Mouse (Mus musculus) myocyte (in vitro differentiated cells): ENCODE data around the gene Sergef.

Experiments used
- E2F4 ChIP-seq: IDR thresholded peaks from one replicate; pipeline ENCODE4 v1.6.1; 2011; ENCODE audit warnings: mild to moderate bottlenecking, control low read depth, moderate library complexity; ENCODE audit not compliant: insufficient read depth
- MAX ChIP-seq: IDR thresholded peaks from one replicate; pipeline ENCODE4 v1.6.1; 2011; ENCODE audit warnings: low read depth, mild to moderate bottlenecking, control low read depth
- MYOG ChIP-seq, 3 experiments: IDR thresholded peaks; one replicate each; pipeline ENCODE4 v1.6.1; 2011; ENCODE audit warnings: control low read depth in 2 of 3, low read depth in 2 of 3, mild to moderate bottlenecking in 2 of 3; ENCODE audit not compliant: insufficient read length in 2 of 3, control insufficient read depth in 1 of 3, insufficient read depth in 1 of 3
- POLR2A ChIP-seq: IDR thresholded peaks from one replicate; pipeline ENCODE4 v1.6.1; 2011; ENCODE audit warnings: low read depth, mild to moderate bottlenecking, control low read depth, moderate library complexity; ENCODE audit not compliant: insufficient read length
- POLR2AphosphoS2 ChIP-seq: IDR thresholded peaks from one replicate; pipeline ENCODE4 v1.6.1; 2011; ENCODE audit warnings: low read depth, control low read depth; ENCODE audit not compliant: insufficient read length
- REST ChIP-seq: IDR thresholded peaks from one replicate; pipeline ENCODE4 v1.6.1; 2011; ENCODE audit warnings: mild to moderate bottlenecking, control low read depth, moderate library complexity; ENCODE audit not compliant: insufficient read depth, insufficient read length
- TCF12 ChIP-seq: IDR thresholded peaks from one replicate; pipeline ENCODE4 v1.6.1; 2011; ENCODE audit warnings: mild to moderate bottlenecking, control low read depth; ENCODE audit not compliant: poor library complexity, insufficient read depth, severe bottlenecking
- TCF3 ChIP-seq: IDR thresholded peaks from one replicate; pipeline ENCODE4 v1.6.1; 2011; ENCODE audit warnings: low read depth, control low read depth; ENCODE audit not compliant: insufficient read length
- USF1 ChIP-seq: IDR thresholded peaks from one replicate; pipeline ENCODE4 v1.6.1; 2011; ENCODE audit warnings: low read depth, mild to moderate bottlenecking, control low read depth, moderate library complexity

GRCm38 (mm10) chr7:46652279-46652678, 12.7 kb upstream of the Sergef start:
- no peak for TF ChIP-seq REST
- no peak for TF ChIP-seq POLR2A
- TF ChIP-seq POLR2AphosphoS2: no peak
- no peak for TF ChIP-seq MAX
- TF ChIP-seq E2F4: no peak
- no peak for TF ChIP-seq USF1
- no peak for TF ChIP-seq TCF3
- TF ChIP-seq TCF12: no peak
- TF ChIP-seq MYOG (IDR thresholded peaks at IDR 0.05; ENCODE audit: control insufficient read depth in 1 of 3, insufficient read depth in 1 of 3, insufficient read length in 2 of 3, low read depth in 2 of 3): no peak
